Mouse (Mus musculus) neural tube, embryonic 14.5 days (tissue): ENCODE measurements around the gene Omt2a. TPM values are rescaled to one million over a fixed set of nuclear protein-coding genes. Genes with fewer than 3 reads are reported as not detected.

Experiments used
- ATAC-seq: fragments of 200-750 bp; cut with Nextera tagmentation; 2 replicates; pipeline ENCODE4 v1.8.0; 2017; ENCODE audit warnings: low read depth, mild to moderate bottlenecking, moderate TSS enrichment, moderate library complexity
- H3K27ac ChIP-seq: fragments of 300-500 bp; sonication (generic); 2 replicates; pipeline ENCODE4 v1.5.1; 2014; ENCODE audit warnings: low read depth, mild to moderate bottlenecking, control low read depth, low read length, moderate library complexity, mixed read lengths
- H3K27me3 ChIP-seq: fragments of 300-500 bp; sonication (generic); 2 replicates; pipeline ENCODE4 v1.6.1; 2014; ENCODE audit warnings: low read length; ENCODE audit not compliant: control insufficient read depth, insufficient read depth
- H3K36me3 ChIP-seq: fragments of 300-500 bp; sonication (generic); 2 replicates; pipeline ENCODE4 v1.6.1; 2014; ENCODE audit warnings: low read length, mixed read lengths; ENCODE audit not compliant: control insufficient read depth, insufficient read depth
- H3K4me1 ChIP-seq: fragments of 300-500 bp; sonication (generic); 2 replicates; pipeline ENCODE4 v1.6.1; 2014; ENCODE audit warnings: low read length; ENCODE audit not compliant: control insufficient read depth, insufficient read depth
- H3K4me2 ChIP-seq: fragments of 300-500 bp; sonication (generic); 2 replicates; pipeline ENCODE4 v1.6.1; 2014; ENCODE audit warnings: mild to moderate bottlenecking, low read depth, low read length, control low read depth
- H3K4me3 ChIP-seq: fragments of 300-500 bp; sonication (generic); 2 replicates; pipeline ENCODE4 v1.5.1; 2014; ENCODE audit warnings: low read depth, low read length, control low read depth, mixed read lengths
- H3K9ac ChIP-seq: fragments of 300-500 bp; sonication (generic); replicated peaks from 2 replicates; pipeline ENCODE4 v1.6.1; 2014; ENCODE audit warnings: low read depth, mild to moderate bottlenecking, control low read depth, low read length, mixed read lengths
- H3K9me3 ChIP-seq: fragments of 300-500 bp; sonication (generic); 2 replicates; pipeline ENCODE4 v1.6.1; 2016; ENCODE audit warnings: low read length; ENCODE audit not compliant: control insufficient read depth
- WGBS: fragments of 180-500 bp; shearing (Covaris S2); extraction: QIAGEN DNeasy Blood & Tissue Kit; methylation state at CpG from one replicate; pipeline ENCODE4 v1.1.7; 2014; 5-methylcytosine and 5-hydroxymethylcytosine counted together
- polyA plus RNA-seq: library from polyadenylated mRNA; unstranded; fragments of >200 nt; fragmentation: Nextera tagmentation; extraction: Ambion mirVana; gene quantifications from 2 replicates; pipeline ENCODE4 v1.2.1, GENCODE M21; 2014

Gene Omt2a
- not detected in 2 replicates for polyA plus RNA-seq

DNA sequence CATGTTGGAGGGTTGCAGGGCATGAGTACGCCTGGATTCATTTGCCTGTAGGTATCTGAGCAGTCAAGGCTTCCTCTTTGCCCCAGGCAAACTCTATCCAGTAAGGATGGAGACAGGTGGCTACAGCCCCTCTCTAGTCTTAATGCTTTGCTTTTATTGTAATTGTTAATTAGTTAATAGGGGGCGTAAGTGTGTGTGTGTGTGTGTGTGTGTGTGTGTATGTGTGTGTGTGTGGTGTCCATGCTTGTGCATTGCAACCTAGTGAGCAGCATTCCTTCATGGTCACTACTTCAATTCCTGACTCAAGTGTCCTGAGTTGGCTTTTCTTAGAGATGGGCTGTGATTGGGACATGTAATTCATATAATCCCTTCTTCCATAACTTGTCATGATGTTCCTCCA lies at the start of gene Omt2a:
Omt2a (minus strand) TSS at position 101 of the 400 bp plus-strand sequence.
- WGBS, result 88% methylated on average over 2 of the region's 2 CpGs
- Histone ChIP-seq H3K4me2 (no peak within 1 kb of the TSS), H3K27me3 (no peaks in the 10 kb centered on the region), H3K27ac (no peak within 1 kb of the TSS), H3K9me3 (no peaks in the 10 kb centered on the region), H3K9ac (no peak within 1 kb of the TSS), H3K4me3 (no peak within 1 kb of the TSS), H3K4me1 (no peaks in the 10 kb centered on the region), H3K36me3 (no peaks in the 10 kb centered on the region)
- no peak for ATAC-seq

DNA sequence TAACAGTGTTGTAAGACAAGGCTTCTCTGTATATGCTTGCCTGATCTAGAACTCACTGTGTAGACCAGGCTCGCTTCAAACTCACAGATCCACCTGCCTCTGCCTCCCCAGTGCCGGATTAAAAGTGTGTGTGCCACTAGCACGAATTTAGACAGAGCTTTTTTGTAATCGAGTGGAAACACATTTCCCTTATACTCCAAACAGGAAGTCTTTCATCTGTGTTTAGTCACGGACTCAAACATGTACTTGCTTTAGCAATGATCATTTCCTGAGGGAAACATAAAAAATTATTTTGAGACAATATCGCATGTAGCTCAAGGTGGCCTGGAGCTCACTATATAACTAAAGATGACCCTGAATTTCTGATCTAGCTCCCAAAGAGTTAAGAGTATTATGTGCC lies 48.8 kb upstream of the Omt2a start:
- 79% methylated on average over 6 of the region's 6 CpGs for WGBS
- H3K27ac ChIP-seq, result no peak overlapping the region
- no peak overlapping the region for H3K4me3 ChIP-seq
- no peaks in the 10 kb centered on the region for H3K4me1 ChIP-seq
- ATAC-seq, result no peak
- H3K9ac ChIP-seq, result no peak overlapping the region
- no peaks in the 10 kb centered on the region for H3K9me3 ChIP-seq
- H3K27me3 ChIP-seq, result no peaks in the 10 kb centered on the region
- no peak overlapping the region for H3K4me2 ChIP-seq
- H3K36me3 ChIP-seq, result no peaks in the 10 kb centered on the region

DNA sequence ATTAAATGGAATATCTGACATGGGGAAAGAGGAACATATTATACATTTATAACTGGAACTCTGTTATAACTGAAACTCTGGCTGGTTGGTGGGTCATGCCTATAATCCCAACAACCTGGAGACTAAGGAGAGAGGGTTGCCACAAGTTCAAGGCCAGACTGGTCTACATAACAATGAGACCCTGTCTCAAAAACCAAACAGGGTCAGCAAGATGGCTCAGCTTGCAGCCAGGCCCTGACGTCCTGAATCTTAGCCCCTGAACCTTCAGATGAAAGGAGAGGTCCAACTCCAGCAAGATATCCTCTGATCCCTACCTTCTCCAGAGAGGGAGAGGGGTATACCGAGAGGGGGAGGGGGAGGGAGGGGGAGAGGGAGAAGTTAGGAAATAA lies 45.9 kb upstream of the Omt2a start:
- no peaks in the 10 kb centered on the region for H3K27me3 ChIP-seq
- WGBS, result 40% methylated on average over 2 of the region's 2 CpGs
- H3K27ac ChIP-seq, result no peak overlapping the region
- ATAC-seq, result no peak
- no peaks in the 10 kb centered on the region for H3K9me3 ChIP-seq
- H3K36me3 ChIP-seq, result no peaks in the 10 kb centered on the region
- H3K9ac ChIP-seq, result no peak overlapping the region
- no peak overlapping the region for H3K4me3 ChIP-seq
- no peaks in the 10 kb centered on the region for H3K4me1 ChIP-seq
- H3K4me2 ChIP-seq, result no peak overlapping the region

DNA sequence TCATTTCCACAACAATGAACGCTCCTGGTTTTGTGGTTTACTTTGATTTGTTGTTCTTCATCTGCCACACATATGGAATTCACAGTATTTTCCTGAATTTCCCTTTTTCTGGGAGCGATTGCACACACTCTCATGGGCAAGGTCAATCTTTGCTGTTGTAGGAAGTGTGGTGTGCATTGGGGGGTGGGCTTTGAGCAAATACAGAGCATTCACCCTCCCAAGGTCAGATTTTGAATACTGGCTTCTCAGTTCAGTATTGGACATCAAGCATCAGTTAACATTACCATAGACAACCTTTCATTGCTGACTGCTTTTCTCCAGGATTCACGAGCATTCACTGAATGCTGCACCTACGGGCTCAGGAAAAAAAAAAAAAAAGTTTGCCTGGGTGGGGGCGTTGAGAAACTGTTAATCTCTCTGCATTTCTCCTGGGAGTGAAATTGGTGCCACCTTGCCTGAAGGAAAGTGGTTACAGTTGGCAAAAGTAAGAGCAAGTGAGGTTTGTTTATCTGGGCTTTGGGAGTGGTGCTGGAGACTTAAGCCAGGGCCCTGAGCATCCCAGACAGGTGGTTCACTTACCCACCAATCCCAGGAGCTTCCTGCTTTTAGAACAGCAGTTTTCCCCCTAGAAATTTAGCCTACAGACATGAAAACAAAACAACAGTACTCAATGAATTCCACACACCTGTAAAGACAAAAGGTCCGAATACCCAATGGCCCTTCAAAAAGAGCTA lies 45.3 kb upstream of the Omt2a start:
- Histone ChIP-seq H3K36me3 (no peaks in the 10 kb centered on the region), H3K4me2 (no peak overlapping the region), H3K4me1 (no peaks in the 10 kb centered on the region), H3K9me3 (no peaks in the 10 kb centered on the region), H3K9ac (no peak overlapping the region), H3K4me3 (no peak overlapping the region), H3K27me3 (no peaks in the 10 kb centered on the region), H3K27ac (no peak overlapping the region)
- 88% methylated on average over 6 of the region's 6 CpGs for WGBS
- no peak for ATAC-seq

DNA sequence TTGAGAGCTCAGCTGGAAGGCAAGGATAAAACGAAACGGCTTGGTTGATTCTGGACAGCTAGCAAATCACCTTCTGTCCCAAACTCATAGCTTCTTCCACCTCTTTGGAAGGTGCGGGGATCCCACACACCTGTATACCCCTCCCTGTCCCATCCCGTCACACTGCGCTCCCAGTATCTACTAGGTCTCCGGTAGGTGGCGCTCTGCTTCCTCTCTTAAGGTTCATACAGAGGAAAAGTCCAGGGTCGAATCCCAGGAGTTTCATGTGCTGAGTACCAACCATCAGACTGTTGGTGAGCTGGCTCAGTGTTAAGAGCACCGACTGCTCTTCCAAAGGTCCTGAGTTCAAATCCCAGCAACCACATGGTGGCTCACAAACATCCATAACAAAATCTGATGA lies 43.5 kb upstream of the Omt2a start:
- Histone ChIP-seq H3K27me3 (no peaks in the 10 kb centered on the region), H3K27ac (no peak overlapping the region), H3K36me3 (no peaks in the 10 kb centered on the region), H3K9me3 (no peaks in the 10 kb centered on the region), H3K9ac (no peak overlapping the region), H3K4me1 (no peaks in the 10 kb centered on the region), H3K4me3 (no peak overlapping the region), H3K4me2 (no peak overlapping the region)
- WGBS, result 18% methylated on average over 9 of the region's 9 CpGs
- peak; percentile 56 for ATAC-seq

DNA sequence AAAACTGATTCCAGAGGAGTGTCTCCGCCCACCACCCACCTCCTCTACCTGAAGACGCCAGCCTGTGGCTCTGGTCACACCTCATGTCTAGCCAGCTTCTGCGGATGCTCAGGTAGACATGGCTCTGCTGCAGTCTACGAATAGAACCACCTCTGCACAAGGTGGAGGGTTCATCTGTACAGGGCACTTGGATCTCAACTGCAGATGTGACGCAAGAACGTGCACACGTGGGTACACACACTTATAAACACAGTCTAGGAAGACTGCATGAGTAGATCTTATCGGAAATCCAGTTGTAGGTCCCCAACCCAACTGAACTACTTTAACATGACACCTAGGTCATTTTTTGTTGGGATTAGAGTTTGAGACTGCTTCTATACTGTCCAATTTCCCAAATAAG lies 41.0 kb upstream of the Omt2a start, which contains the start of gene Gsta2:
Gsta2 (minus strand) TSS at position 178 of the 400 bp plus-strand sequence.
- ATAC-seq, result no peak
- H3K4me2 ChIP-seq, result no peak within 1 kb of the TSS
- no peak within 1 kb of the TSS for H3K4me3 ChIP-seq
- H3K27ac ChIP-seq, result no peak within 1 kb of the TSS
- WGBS, result 94% methylated on average over 8 of the region's 8 CpGs
- no peak within 1 kb of the TSS for H3K9ac ChIP-seq
- no peaks in the 10 kb centered on the region for H3K36me3 ChIP-seq
- no peaks in the 10 kb centered on the region for H3K9me3 ChIP-seq
- no peaks in the 10 kb centered on the region for H3K4me1 ChIP-seq
- no peaks in the 10 kb centered on the region for H3K27me3 ChIP-seq

DNA sequence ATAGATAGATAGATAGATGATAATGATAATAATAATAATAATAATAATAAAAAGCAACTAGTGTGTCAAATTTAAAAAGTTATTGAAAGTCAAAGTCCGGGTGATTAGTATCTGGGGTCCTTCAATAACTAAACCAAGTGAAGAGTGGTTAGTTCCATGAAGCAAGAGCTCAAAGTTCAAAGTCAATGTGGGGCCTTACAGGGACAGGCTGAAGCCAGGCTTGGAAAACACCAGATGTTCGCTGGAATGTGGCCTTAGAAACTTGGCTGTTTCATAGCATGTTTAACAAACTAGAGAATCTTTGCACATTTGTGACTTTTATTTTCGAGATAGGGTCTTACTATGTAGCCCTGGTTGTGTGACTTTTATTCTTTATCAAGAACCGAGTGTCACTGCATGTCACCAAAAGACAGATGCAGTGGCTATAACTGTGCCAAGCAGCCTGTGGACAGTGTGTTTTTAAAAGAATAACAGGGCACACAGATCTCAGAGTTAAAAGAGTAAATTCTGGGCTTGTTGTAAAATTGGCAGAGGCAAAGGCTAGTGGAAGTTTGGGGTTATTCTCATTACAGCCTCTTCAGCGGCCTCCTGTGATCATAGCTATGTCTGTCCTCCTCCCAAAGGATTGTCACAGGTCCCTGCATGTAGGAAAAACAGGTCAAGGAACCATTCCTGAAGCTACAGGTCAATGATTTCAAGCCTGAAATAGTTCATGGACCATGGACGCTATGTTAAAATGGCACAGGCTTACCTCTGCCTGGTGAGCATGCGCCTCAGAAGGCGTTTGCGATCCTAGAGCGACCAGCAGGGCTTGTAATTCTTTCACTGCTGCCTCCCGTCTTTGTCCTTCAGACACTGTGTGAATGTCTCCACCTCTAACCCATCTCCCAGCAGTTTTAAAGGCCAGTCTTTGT lies 40.3 kb upstream of the Omt2a start:
- Histone ChIP-seq H3K4me3 (no peak overlapping the region), H3K9me3 (no peaks in the 10 kb centered on the region), H3K27ac (no peak overlapping the region), H3K4me1 (no peaks in the 10 kb centered on the region), H3K27me3 (no peaks in the 10 kb centered on the region), H3K9ac (no peak overlapping the region), H3K4me2 (no peak overlapping the region), H3K36me3 (no peaks in the 10 kb centered on the region)
- no peak for ATAC-seq
- 76% methylated on average over 11 of the region's 11 CpGs for WGBS

DNA sequence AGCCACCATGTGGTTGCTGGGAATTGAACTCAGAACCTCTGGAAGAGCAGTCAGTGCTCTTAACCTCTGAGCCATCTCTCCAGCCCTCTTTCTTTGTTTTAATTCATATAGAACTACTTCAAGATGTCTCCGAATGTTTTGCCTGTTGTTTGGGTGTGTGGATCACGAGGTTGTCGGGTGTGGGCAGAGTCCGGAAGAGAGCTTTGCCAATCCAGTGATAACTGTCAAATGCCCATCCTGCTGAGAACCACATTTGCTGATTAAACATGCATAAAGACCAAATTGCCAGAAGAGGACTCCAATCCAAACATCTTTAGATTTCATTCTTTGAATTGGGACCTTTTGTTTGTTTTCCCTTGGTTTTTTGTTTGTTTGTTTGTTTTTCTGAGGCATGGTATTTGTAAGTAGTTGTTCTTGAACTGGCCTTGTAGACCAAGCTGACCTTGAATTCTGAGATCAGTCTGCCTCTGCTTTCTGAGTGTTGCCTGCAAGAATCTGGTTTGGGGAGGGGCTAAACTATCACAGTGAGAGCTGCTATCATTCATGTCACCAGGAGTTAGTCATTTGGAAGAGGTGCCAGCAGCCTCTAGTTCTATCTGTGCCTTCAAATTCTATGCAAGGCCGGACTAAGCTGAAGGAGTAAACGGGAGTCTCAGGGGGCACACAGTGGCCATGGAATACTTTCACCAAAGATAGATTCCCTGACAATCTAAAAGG lies 37.1 kb upstream of the Omt2a start:
- WGBS, result 85% methylated on average over 6 of the region's 6 CpGs
- Histone ChIP-seq H3K9ac (no peak overlapping the region), H3K27me3 (no peaks in the 10 kb centered on the region), H3K4me2 (no peak overlapping the region), H3K27ac (no peak overlapping the region), H3K36me3 (no peaks in the 10 kb centered on the region), H3K4me3 (no peak overlapping the region), H3K9me3 (no peaks in the 10 kb centered on the region), H3K4me1 (no peaks in the 10 kb centered on the region)
- ATAC-seq, result no peak
